Mouse (Mus musculus): ENCODE measurements at regions not wholly inside any gene's neighbourhood (a gene's known extent, or its start where the extent isn't known, plus 50 kb on each side); places are given as distances from the start of the nearest gene placed in this dataset.

DNA sequence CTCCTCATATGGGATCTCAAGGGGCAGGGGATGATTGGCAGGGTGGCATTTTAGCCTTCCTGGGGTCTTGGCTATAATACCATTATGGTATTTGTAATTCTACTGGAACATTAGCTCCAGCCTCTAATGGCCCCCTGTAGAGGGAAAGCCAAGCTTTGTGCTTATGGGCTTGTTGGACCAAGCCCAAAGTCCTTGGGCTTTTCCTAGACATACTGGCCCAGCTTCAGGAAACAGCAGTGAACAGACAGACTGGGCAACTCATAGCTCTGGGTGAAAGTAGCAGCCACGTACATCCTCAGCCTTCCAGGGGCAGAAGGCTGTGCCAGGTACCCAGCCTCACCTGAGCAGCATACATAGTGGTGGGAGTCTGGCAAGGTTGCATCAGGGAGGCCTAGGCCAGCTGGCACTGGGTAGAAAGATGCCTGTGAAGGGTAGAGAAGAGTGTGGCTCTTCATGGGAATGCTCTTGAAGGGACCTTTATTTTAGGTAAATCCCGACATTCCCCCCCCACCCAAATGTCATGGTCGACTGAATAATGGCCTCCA, 108.1 kb upstream of the Neo1 start:
- Histone ChIP-seq H3K9me3 (no peaks in the 10 kb centered on the region), H3K4me1 (no peaks in the 10 kb centered on the region), H3K27me3 (no peaks in the 10 kb centered on the region), H3K36me3 (no peaks in the 10 kb centered on the region), H3K4me2 (no peak overlapping the region), H3K4me3 (no peak overlapping the region), H3K27ac (no peak overlapping the region), H3K9ac (no peak overlapping the region)
- 74% methylated on average over 3 of the region's 3 CpGs for WGBS
- ATAC-seq (ENCODE audit: insufficient number of reproducible peaks, low FRiP score, low TSS enrichment, low read depth), result no peak

DNA sequence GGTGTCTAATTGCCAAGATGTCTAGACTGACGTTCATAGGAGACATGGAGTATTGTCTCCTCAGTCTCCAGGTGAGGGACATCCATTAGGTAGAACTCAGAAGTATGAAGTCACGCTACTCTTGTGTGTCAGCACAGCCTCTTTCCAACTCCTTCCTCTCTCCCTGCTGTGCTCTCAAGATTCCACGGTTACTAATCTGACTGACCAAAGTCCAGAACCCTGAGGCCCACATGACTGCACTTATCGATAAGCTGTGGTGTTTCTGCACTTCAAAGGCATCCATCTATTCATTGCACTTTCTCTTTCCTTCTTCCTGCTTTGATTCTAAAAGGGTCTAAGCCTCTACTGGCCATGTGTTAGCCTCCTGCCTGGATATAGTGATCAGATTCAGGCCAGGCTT, 107.4 kb upstream of the Neo1 start:
- no peaks in the 10 kb centered on the region for H3K36me3 ChIP-seq
- WGBS, result 90% methylated on average over 4 of the region's 4 CpGs
- H3K9me3 ChIP-seq, result no peaks in the 10 kb centered on the region
- H3K4me3 ChIP-seq, result no peak overlapping the region
- no peaks in the 10 kb centered on the region for H3K4me1 ChIP-seq
- H3K27me3 ChIP-seq, result no peaks in the 10 kb centered on the region
- no peak overlapping the region for H3K9ac ChIP-seq
- no peak overlapping the region for H3K4me2 ChIP-seq
- no peak for ATAC-seq (ENCODE audit: insufficient number of reproducible peaks, low FRiP score, low TSS enrichment, low read depth)
- no peak overlapping the region for H3K27ac ChIP-seq

DNA sequence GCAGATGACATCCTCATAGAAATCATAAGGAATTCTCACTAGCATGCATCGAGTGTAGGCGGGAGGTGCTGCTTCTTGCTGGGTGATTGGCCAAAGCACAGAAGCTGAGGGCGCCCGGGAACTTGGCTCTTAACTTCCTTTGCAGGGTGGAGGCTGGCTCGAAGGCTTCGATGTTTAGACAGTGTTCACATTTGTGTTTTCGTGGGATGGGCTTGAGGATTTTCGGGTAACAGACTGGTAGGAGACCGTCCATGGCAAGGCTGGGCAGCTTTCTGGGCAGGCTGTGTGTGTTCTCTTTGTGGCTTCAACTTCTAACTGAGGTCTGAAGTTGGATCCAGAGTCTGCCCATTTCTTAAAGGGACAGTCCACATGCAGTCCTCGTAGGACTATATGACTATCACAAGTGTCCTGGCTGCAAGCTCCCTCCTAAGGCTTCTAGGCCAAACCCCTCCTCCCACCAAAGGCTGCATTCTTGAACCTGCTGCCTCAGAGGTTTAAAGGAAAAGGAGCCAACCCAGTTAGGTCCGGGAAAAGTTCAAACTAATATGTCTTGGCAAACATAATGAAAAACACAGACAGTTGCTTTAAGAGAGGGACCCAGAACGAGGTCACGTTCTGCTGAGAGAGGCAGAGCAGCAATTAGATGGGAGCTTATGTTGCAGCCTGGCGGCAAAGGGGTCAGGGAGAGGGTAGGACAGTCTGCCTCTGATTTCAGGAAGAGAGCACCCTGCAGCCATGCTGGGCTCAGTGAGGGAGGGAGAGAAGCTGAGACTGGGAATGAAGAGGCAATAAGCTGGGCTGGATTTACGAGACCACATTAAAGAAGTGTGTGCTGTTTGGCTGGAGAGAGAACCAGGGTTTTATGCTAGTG, 98.2 kb upstream of the Neo1 start:
- H3K27ac ChIP-seq, result peak overlapping the region; percentile 83
- H3K9ac ChIP-seq, result no peak overlapping the region
- H3K4me2 ChIP-seq, result peak overlapping the region; percentile 33
- peaks cover 23% of the 10 kb centered on the region for H3K4me1 ChIP-seq
- H3K27me3 ChIP-seq, result no peaks in the 10 kb centered on the region
- 15% methylated on average over 15 of the region's 15 CpGs for WGBS
- ATAC-seq (ENCODE audit: insufficient number of reproducible peaks, low FRiP score, low TSS enrichment, low read depth), result peak; percentile 81
- H3K4me3 ChIP-seq, result peak overlapping the region; percentile 18
- no peaks in the 10 kb centered on the region for H3K9me3 ChIP-seq
- no peaks in the 10 kb centered on the region for H3K36me3 ChIP-seq

DNA sequence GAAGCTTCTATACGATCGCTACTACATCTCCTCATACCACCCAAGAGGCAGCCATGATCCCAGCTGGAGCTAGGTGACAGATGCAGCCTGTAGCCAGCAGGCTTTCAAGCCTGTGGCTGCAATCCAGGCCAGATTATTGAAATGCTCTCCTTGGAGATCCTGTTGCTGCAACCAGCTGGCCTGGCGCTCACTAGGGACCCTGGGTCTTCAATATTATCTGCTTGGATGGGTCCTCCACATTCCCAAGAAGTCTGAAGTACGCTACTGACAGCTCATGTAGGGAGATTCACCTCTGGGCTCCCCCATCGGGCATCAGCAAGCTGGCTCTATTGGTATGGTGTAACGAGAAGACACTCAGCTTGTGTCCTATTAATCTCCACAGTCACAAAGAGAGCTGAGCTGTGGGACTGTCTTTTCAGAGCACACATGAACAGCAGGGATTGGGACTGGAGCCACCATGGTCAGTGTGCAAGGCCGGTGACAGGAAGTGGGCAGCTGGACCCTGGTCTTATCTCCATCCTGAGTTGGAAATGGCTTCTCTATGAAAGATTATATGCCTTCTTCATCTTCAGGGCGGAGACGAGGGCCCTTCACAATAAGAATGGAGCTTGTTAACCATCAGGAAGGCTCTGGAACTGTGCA, 93.6 kb upstream of the Neo1 start:
- H3K27ac ChIP-seq, result no peak overlapping the region

DNA sequence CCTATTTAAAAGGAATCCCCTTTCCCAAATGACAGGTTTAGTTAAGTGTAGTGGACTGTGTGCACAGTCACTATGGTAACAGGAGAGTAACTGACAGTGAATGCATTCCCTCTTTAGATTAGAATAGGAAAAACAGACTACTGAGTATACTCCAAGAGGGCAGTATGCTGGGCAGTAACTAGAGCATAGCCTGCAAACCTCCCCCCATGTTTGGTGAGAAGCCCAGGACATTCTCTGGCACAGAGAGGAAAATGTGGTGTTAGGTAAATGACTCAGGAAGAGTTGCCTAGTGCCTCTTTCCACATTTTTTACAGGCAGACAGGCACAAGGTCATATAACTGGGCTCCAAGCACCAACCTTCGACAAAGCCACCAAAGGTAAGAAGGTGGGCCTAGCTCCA, 93.0 kb upstream of the Neo1 start:
- Histone ChIP-seq H3K4me3 (no peak overlapping the region), H3K27me3 (no peaks in the 10 kb centered on the region), H3K27ac (no peak overlapping the region), H3K36me3 (no peaks in the 10 kb centered on the region), H3K9ac (no peak overlapping the region), H3K9me3 (no peaks in the 10 kb centered on the region), H3K4me2 (no peak overlapping the region), H3K4me1 (peaks cover 13% of the 10 kb centered on the region)
- WGBS, result 63% methylated on average over 1 of the region's 1 CpGs
- ATAC-seq (ENCODE audit: insufficient number of reproducible peaks, low FRiP score, low TSS enrichment, low read depth), result no peak

More for the DNA sequence above, 93.6 kb upstream of the Neo1 start:
- Histone ChIP-seq H3K4me1 (peaks cover 19% of the 10 kb centered on the region), H3K4me3 (no peak overlapping the region), H3K27me3 (no peaks in the 10 kb centered on the region), H3K9me3 (no peaks in the 10 kb centered on the region), H3K36me3 (no peaks in the 10 kb centered on the region), H3K9ac (no peak overlapping the region), H3K4me2 (no peak overlapping the region)
- WGBS, result 88% methylated on average over 9 of the region's 9 CpGs
- ATAC-seq (ENCODE audit: insufficient number of reproducible peaks, low FRiP score, low TSS enrichment, low read depth), result no peak

DNA sequence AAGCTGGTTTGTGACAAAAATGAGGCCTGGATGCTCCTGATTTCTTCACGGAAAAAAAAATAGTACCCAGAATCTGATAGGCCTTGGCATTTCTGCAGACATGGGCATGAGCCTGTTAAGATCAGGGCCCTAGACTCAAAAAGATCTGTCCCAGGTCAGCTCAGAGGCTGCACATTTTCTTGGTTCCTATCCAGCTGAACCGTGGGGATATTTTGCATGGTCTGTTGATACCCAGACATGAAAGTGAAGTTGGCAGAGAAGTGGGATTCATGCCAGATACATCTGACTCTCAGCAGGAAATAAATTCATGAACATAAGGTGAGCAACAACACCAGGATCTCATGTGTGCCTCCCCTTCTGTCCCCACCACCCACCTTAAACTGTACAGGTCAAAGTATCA, 91.8 kb upstream of the Neo1 start:
- Histone ChIP-seq H3K27ac (no peak overlapping the region), H3K27me3 (no peaks in the 10 kb centered on the region), H3K36me3 (no peaks in the 10 kb centered on the region), H3K9ac (no peak overlapping the region), H3K4me3 (no peak overlapping the region), H3K4me2 (no peak overlapping the region), H3K4me1 (0 out of 2 replicates have a peak, but pooled peaks cover under 1% of the 10 kb centered on the region), H3K9me3 (no peaks in the 10 kb centered on the region)
- no peak for ATAC-seq (ENCODE audit: insufficient number of reproducible peaks, low FRiP score, low TSS enrichment, low read depth)
- WGBS, result 73% methylated on average over 2 of the region's 2 CpGs

DNA sequence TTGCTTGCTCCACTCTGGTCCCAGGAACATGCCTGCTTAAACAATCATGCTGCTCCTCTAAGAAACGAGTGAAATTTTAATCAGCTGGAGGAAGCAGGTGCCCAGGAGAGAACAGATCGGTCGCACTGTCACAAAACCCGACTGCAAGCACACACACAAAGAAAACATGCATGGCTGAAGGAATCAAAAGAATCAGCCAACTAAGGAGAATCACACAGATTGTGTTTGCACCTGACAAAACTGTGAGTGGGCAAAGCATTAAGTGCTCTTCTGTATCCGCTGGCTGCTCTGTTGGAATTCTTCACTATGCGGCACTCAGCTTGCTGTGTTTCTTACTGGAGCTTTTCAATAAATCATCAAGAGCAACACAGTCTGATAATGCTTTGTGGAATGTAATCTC, 89.6 kb upstream of the Neo1 start:
- H3K4me3 ChIP-seq, result no peak overlapping the region
- H3K4me2 ChIP-seq, result no peak overlapping the region
- no peak for ATAC-seq (ENCODE audit: insufficient number of reproducible peaks, low FRiP score, low TSS enrichment, low read depth)
- no peaks in the 10 kb centered on the region for H3K27me3 ChIP-seq
- H3K27ac ChIP-seq, result no peak overlapping the region
- 74% methylated on average over 6 of the region's 6 CpGs for WGBS
- H3K9me3 ChIP-seq, result no peaks in the 10 kb centered on the region
- no peaks in the 10 kb centered on the region for H3K36me3 ChIP-seq
- H3K4me1 ChIP-seq, result no peaks in the 10 kb centered on the region
- H3K9ac ChIP-seq, result no peak overlapping the region

DNA sequence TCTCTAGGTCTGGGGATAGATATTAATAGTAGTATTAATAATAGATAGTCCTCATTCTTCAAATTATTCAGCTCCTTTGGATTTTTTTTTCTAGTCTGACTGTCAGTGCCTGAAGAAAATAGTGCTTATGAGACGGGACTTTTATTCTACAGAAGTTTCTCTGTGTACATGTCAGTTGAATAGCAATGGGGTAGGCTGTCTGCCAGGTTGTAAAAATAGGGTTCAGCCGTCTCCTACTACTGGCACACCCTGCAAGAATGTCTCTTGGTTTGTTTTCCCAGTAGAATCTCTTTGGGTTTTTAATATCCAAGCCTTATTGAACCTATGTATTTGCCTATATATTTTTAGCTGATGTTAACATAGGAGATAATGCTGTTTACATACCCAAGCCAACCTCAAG, 80.3 kb upstream of the Neo1 start:
- no peaks in the 10 kb centered on the region for H3K27me3 ChIP-seq
- H3K4me1 ChIP-seq, result no peaks in the 10 kb centered on the region
- H3K4me3 ChIP-seq, result no peak overlapping the region
- no peaks in the 10 kb centered on the region for H3K36me3 ChIP-seq
- no peak overlapping the region for H3K27ac ChIP-seq
- no peaks in the 10 kb centered on the region for H3K9me3 ChIP-seq
- no peak for ATAC-seq (ENCODE audit: insufficient number of reproducible peaks, low FRiP score, low TSS enrichment, low read depth)
- no peak overlapping the region for H3K9ac ChIP-seq
- WGBS, result 16% methylated on average over 2 of the region's 2 CpGs
- H3K4me2 ChIP-seq, result no peak overlapping the region

DNA sequence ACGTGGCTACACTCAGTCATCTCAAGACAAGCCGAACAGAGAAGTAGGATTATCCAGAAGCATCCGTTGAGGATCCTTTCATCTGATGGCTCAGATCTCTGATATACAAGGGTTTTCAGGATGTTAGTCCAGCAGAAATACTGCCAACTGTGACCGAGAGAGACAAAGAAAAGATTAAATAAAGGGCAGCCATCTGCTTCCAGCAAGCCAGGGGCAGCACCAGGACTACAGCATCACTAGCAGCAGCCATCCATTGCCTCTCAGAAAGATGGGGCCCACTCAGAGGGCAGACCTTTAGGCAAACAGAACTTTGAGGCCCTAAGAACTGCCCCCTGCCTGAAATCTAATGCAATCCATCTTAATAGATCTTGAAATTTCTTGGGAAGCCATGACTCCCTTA, 77.6 kb upstream of the Neo1 start:
- no peaks in the 10 kb centered on the region for H3K9me3 ChIP-seq
- 72% methylated on average over 4 of the region's 4 CpGs for WGBS
- no peak overlapping the region for H3K27ac ChIP-seq
- no peak overlapping the region for H3K4me3 ChIP-seq
- H3K27me3 ChIP-seq, result no peaks in the 10 kb centered on the region
- H3K4me2 ChIP-seq, result no peak overlapping the region
- ATAC-seq (ENCODE audit: insufficient number of reproducible peaks, low FRiP score, low TSS enrichment, low read depth), result no peak
- no peaks in the 10 kb centered on the region for H3K36me3 ChIP-seq
- no peak overlapping the region for H3K9ac ChIP-seq
- no peaks in the 10 kb centered on the region for H3K4me1 ChIP-seq

DNA sequence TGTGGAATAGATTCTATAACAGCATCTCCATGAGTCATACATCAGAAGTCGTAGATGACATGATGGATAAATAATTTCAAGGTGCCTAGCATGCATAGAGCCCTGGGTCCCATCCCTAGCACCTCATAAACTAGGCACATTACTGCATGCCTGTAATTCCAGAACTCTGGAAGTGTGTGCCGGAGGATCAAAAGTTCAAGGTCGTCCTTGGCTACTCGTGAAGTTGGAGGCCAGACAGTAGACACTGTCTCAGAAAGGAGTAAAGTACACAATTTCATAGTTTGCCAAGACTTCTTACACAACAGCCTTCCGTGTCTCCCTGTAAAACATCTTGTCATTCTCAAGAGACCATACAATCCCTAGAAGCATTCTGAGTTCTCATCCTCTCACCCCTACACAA, 63.5 kb upstream of the Neo1 start:
- Histone ChIP-seq H3K9ac (no peak overlapping the region), H3K27me3 (no peaks in the 10 kb centered on the region), H3K4me3 (no peak overlapping the region), H3K27ac (no peak overlapping the region), H3K4me1 (peaks cover 6% of the 10 kb centered on the region), H3K4me2 (no peak overlapping the region), H3K36me3 (no peaks in the 10 kb centered on the region), H3K9me3 (no peaks in the 10 kb centered on the region)
- 46% methylated on average over 5 of the region's 5 CpGs for WGBS
- ATAC-seq (ENCODE audit: insufficient number of reproducible peaks, low FRiP score, low TSS enrichment, low read depth), result no peak

DNA sequence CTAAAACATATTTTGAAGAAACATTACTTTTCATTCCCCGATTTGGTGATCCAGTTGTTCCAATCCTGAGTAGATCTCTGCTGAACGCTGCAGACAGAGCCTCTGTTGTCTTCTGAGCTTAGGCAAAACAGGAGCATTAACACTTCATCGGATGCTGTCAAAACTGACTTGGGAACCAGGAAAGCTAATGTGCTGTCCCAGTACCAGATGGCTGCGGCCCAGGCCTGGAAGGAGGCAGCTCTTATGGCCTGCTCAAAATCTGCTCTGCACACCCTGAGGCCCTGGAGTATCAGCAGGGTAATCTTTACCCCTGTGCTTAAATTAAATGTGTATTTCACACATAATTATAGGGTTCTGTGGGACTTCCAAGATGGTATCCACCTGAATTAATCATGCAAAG, 61.3 kb upstream of the Neo1 start:
- WGBS, result 39% methylated on average over 4 of the region's 4 CpGs

DNA sequence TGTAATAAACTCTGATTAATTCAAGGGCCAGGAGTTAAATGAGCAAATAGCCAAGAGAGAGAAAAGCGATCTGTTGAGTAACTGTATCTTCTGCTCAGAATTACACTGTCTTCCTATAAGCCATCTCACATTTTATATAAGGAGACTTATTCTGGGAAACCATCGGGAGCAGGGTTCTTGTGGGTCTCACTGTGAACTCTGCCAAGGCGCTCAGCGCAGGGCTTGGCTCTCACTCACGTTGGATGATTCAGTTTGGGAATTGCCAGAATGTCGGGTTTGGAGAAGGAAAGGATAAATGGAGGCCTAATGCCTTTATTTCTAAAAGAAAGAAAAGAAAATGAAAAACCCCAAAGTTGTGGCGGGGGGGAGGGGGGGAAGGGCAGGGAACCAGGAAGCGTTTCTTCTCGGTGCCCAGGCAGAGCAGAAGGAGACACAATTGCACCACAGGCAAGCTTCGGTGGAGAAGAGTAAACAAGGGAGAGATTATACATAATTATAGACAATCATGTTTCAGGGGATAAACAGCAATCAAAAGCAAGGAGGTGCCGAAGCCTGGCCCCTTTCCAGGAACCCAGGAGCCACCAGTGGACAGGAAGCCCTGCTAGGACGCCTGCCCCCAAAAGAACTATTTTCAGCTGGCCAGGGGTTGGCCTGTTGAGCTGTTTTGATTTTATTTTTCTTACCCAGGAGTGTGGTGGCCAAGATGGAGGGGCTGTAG, 60.5 kb upstream of the Neo1 start:
- ATAC-seq (ENCODE audit: insufficient number of reproducible peaks, low FRiP score, low TSS enrichment, low read depth), result no peak
- no peak overlapping the region for H3K4me3 ChIP-seq
- 50% methylated on average over 12 of the region's 12 CpGs for WGBS
- no peak overlapping the region; the same call in 1 of the 2 replicates for H3K27ac ChIP-seq
- H3K4me2 ChIP-seq, result no peak overlapping the region
- no peaks in the 10 kb centered on the region for H3K27me3 ChIP-seq
- H3K4me1 ChIP-seq, result peaks cover 15% of the 10 kb centered on the region
- no peak overlapping the region for H3K9ac ChIP-seq
- no peaks in the 10 kb centered on the region for H3K36me3 ChIP-seq
- H3K9me3 ChIP-seq, result no peaks in the 10 kb centered on the region

More for the DNA sequence above, 61.3 kb upstream of the Neo1 start:
- Histone ChIP-seq H3K4me2 (no peak overlapping the region), H3K4me3 (no peak overlapping the region), H3K9ac (no peak overlapping the region), H3K36me3 (no peaks in the 10 kb centered on the region), H3K27ac (no peak overlapping the region), H3K4me1 (peaks cover 15% of the 10 kb centered on the region), H3K9me3 (no peaks in the 10 kb centered on the region), H3K27me3 (no peaks in the 10 kb centered on the region)
- no peak for ATAC-seq (ENCODE audit: insufficient number of reproducible peaks, low FRiP score, low TSS enrichment, low read depth)

Data from limb, embryonic 15.5 days (tissue).